Mouse (Mus musculus): ENCODE data around the gene Hoxd9. TPM values are rescaled to one million over a fixed set of nuclear protein-coding genes. Genes with fewer than 3 reads are reported as not detected.
A peak's percentile ranks its signal among the peaks of the same experiment; 100 is the strongest.

Gene Hoxd9
- polyA plus RNA-seq, 1 experiment from 2014 or later: 1.6 TPM

GRCm38 (mm10) chr2:74720955-74721491 lies 23.5 kb downstream of the Hoxd9 start:
- H3K4me3 ChIP-seq (ENCODE audit: low read depth, low read length): no peak overlapping the region; the same call in 1 of the 2 replicates
- WGBS: 22% methylated on average over 5 of the region's 5 CpGs
- H3K9me3 ChIP-seq (ENCODE audit: control insufficient read depth): no peaks in the 10 kb centered on the region
- H3K36me3 ChIP-seq (ENCODE audit: control insufficient read depth, insufficient read depth): no peaks in the 10 kb centered on the region
- no peak for ATAC-seq
- no peak for TF ChIP-seq CTCF (IDR thresholded peaks at IDR 0.05; ENCODE audit: low read depth)
- no peaks in the 10 kb centered on the region for H3K4me1 ChIP-seq (replicated peaks; ENCODE audit: control insufficient read depth, insufficient read depth, low read length)
- H3K4me2 ChIP-seq (replicated peaks; ENCODE audit: low read depth): no peak overlapping the region; the same call in 1 of the 2 replicates
- peaks cover 57% of the 10 kb centered on the region for H3K27me3 ChIP-seq (replicated peaks; ENCODE audit: control insufficient read depth, insufficient read depth, low read length)
- no peak overlapping the region for H3K9ac ChIP-seq (ENCODE audit: low read depth, low read length)
- no peak overlapping the region for H3K27ac ChIP-seq (ENCODE audit: low read depth, low read length)

GRCm38 (mm10) chr2:74721882-74722281 lies 24.4 kb downstream of the Hoxd9 start:
- TF ChIP-seq CTCF (IDR thresholded peaks at IDR 0.05; ENCODE audit: low read depth): no peak
- Histone ChIP-seq H3K27ac (ENCODE audit: low read depth, low read length) (no peak overlapping the region), H3K4me1 (replicated peaks; ENCODE audit: control insufficient read depth, insufficient read depth, low read length) (no peaks in the 10 kb centered on the region), H3K4me3 (ENCODE audit: low read depth, low read length) (no peak overlapping the region), H3K36me3 (ENCODE audit: control insufficient read depth, insufficient read depth) (no peaks in the 10 kb centered on the region), H3K9me3 (ENCODE audit: control insufficient read depth) (no peaks in the 10 kb centered on the region), H3K9ac (ENCODE audit: low read depth, low read length) (no peak overlapping the region), H3K27me3 (replicated peaks; ENCODE audit: control insufficient read depth, insufficient read depth, low read length) (peaks cover 61% of the 10 kb centered on the region), H3K4me2 (replicated peaks; ENCODE audit: low read depth) (peak overlapping the region; percentile 17; the same call in 1 of the 2 replicates)
- ATAC-seq: no peak; the same call in 1 of the 2 replicates
- WGBS: 14% methylated on average over 6 of the region's 6 CpGs

- H3K27ac ChIP-seq (ENCODE audit: low read depth, low read length): no peak overlapping the region
Observed at GRCm38 (mm10) chr2:74722949-74723348, 25.4 kb downstream of the Hoxd9 start.

GRCm38 (mm10) chr2:74724244-74725015 lies 26.9 kb downstream of the Hoxd9 start:
- Histone ChIP-seq H3K4me1 (replicated peaks; ENCODE audit: control insufficient read depth, insufficient read depth, low read length) (no peaks in the 10 kb centered on the region), H3K4me3 (ENCODE audit: low read depth, low read length) (no peak overlapping the region), H3K27ac (ENCODE audit: low read depth, low read length) (no peak overlapping the region; the same call in 1 of the 2 replicates), H3K9me3 (ENCODE audit: control insufficient read depth) (no peaks in the 10 kb centered on the region), H3K27me3 (replicated peaks; ENCODE audit: control insufficient read depth, insufficient read depth, low read length) (peaks cover 77% of the 10 kb centered on the region), H3K9ac (ENCODE audit: low read depth, low read length) (no peak overlapping the region), H3K4me2 (replicated peaks; ENCODE audit: low read depth) (no peak overlapping the region), H3K36me3 (ENCODE audit: control insufficient read depth, insufficient read depth) (0 out of 2 replicates have a peak, but pooled peaks cover 6% of the 10 kb centered on the region)
- TF ChIP-seq CTCF (IDR thresholded peaks at IDR 0.05; ENCODE audit: low read depth): no peak
- 46% methylated on average over 7 of the region's 7 CpGs for WGBS
- peak; percentile 52 for ATAC-seq

More at GRCm38 (mm10) chr2:74722949-74723348, 25.4 kb downstream of the Hoxd9 start:
- no peak overlapping the region for H3K9ac ChIP-seq (ENCODE audit: low read depth, low read length)
- no peak overlapping the region for H3K4me2 ChIP-seq (replicated peaks; ENCODE audit: low read depth)
- H3K9me3 ChIP-seq (ENCODE audit: control insufficient read depth): no peaks in the 10 kb centered on the region
- no peak for ATAC-seq
- no peak for TF ChIP-seq CTCF (IDR thresholded peaks at IDR 0.05; ENCODE audit: low read depth)
- 57% methylated on average over 8 of the region's 8 CpGs for WGBS
- H3K27me3 ChIP-seq (replicated peaks; ENCODE audit: control insufficient read depth, insufficient read depth, low read length): peaks cover 69% of the 10 kb centered on the region
- no peak overlapping the region for H3K4me3 ChIP-seq (ENCODE audit: low read depth, low read length)
- 0 out of 2 replicates have a peak, but pooled peaks cover 3% of the 10 kb centered on the region for H3K36me3 ChIP-seq (ENCODE audit: control insufficient read depth, insufficient read depth)
- no peaks in the 10 kb centered on the region for H3K4me1 ChIP-seq (replicated peaks; ENCODE audit: control insufficient read depth, insufficient read depth, low read length)

- Histone ChIP-seq H3K36me3 (ENCODE audit: control insufficient read depth, insufficient read depth) (0 out of 2 replicates have a peak, but pooled peaks cover 6% of the 10 kb centered on the region), H3K27ac (ENCODE audit: low read depth, low read length) (no peak overlapping the region), H3K4me3 (ENCODE audit: low read depth, low read length) (no peak overlapping the region), H3K9ac (ENCODE audit: low read depth, low read length) (no peak overlapping the region), H3K4me1 (replicated peaks; ENCODE audit: control insufficient read depth, insufficient read depth, low read length) (no peaks in the 10 kb centered on the region), H3K4me2 (replicated peaks; ENCODE audit: low read depth) (no peak overlapping the region), H3K27me3 (replicated peaks; ENCODE audit: control insufficient read depth, insufficient read depth, low read length) (peaks cover 82% of the 10 kb centered on the region), H3K9me3 (ENCODE audit: control insufficient read depth) (no peaks in the 10 kb centered on the region)
- no peak for TF ChIP-seq CTCF (IDR thresholded peaks at IDR 0.05; ENCODE audit: low read depth)
- ATAC-seq: no peak
- WGBS: 41% methylated on average over 17 of the region's 17 CpGs
Observed at GRCm38 (mm10) chr2:74725171-74725570, 27.6 kb downstream of the Hoxd9 start.

- ATAC-seq: no peak
- Histone ChIP-seq H3K9ac (ENCODE audit: low read depth, low read length) (no peak within 1 kb of the TSS), H3K27ac (ENCODE audit: low read depth, low read length) (no peak within 1 kb of the TSS), H3K9me3 (ENCODE audit: control insufficient read depth) (no peaks in the 10 kb centered on the region), H3K4me3 (ENCODE audit: low read depth, low read length) (peak within 1 kb of the TSS; percentile 21), H3K4me1 (replicated peaks; ENCODE audit: control insufficient read depth, insufficient read depth, low read length) (no peaks in the 10 kb centered on the region), H3K36me3 (ENCODE audit: control insufficient read depth, insufficient read depth) (0 out of 2 replicates have a peak, but pooled peaks cover 6% of the 10 kb centered on the region), H3K27me3 (replicated peaks; ENCODE audit: control insufficient read depth, insufficient read depth, low read length) (peaks cover 86% of the 10 kb centered on the region), H3K4me2 (replicated peaks; ENCODE audit: low read depth) (peak within 1 kb of the TSS; percentile 13; the same call in 1 of the 2 replicates)
- WGBS: 61% methylated on average over 5 of the region's 5 CpGs
- no peak for TF ChIP-seq CTCF (IDR thresholded peaks at IDR 0.05; ENCODE audit: low read depth)
Observed at GRCm38 (mm10) chr2:74726551-74726950, 29.0 kb downstream of the Hoxd9 start, which contains the start of gene Gm28230. Gm28230 (plus strand) TSS chr2:74726728.
